Mouse (Mus musculus) liver, adult 2 months (tissue): ENCODE data around the gene Col5a1.

Experiments
- CTCF ChIP-seq: fragments of 200-500 bp; IDR thresholded peaks from 2 replicates; pipeline ENCODE4 v1.5.1; 2011; ENCODE audit warnings: low read depth, low read length, control low read depth
- POLR2A ChIP-seq: fragments of 200-500 bp; IDR thresholded peaks from 2 replicates; pipeline ENCODE4 v1.6.1; 2011; ENCODE audit warnings: low read length, control low read depth; ENCODE audit not compliant: insufficient read depth; ENCODE audit errors: extremely low read depth

DNA sequence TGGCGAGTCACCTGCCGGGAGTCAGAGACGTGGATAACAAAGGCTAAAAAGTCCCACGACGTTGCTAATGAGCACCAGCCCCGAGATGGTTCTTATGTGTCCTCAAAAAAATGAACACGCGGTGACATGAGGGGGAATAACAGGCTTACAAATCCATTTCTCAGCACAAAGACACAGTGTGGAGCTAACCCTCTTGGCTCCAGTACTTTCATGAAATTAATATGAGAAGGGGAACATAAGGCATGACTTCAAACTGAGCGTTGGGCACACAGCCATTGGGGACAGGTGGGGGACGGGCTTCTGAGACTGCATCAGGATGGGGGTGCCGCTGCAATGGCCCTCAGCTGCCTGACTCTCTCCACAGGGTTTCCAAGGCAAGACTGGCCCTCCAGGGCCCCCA lies 115.0 kb downstream of the Col5a1 start:
- TF ChIP-seq CTCF (no peak), POLR2A (no peak)
